9 mouse cellular contexts compared by ENCODE assay signal in the genomic region with DNA sequence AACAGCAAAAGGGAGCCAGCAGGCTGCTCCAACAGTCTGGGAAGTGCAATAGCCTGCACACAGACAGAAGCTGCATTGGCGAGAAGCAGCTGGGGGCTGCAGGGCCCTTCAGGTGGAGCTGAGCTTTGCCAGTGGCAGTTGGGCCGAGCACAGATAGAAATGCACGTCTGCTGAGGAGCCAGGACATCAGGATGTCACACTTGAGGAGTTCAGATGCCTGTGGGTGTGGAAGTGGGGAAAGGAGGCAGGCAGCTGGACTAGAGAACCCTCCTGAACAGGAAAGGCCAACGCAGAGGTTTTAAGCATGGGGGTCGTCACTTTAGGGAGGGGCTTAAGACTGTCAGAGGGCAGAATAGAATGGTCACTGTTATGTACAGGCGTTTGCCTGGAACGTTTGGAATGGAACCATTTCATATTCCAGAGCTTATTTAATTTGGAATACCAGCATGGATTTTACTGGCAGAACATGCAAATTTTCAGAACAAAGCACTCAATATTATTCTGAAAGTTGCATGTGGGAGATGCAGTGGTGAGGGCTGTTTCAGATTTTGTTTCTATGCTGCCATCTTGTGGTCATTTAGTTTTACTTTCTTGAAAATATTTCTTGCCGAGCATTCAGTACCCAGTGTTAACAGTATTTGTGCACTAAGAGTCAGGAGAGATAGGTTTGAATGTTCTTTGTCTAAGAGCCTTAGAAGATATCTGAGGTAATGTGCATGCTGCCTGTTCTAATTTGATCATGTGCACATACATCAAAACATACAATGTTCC. TPM values are rescaled to one million over a fixed set of nuclear protein-coding genes. Genes with fewer than 3 reads are reported as not detected.
DNase-seq lines count a peak whose midpoint lies in the region; ATAC-seq and TF ChIP-seq lines count a peak whose summit lies in the region.
"Had no signal": no experiment of that assay in that cellular context is flagged by ENCODE, and none has a peak within 500 bp of the region (broad histone marks: within the 10 kb centered on the region; RNA-seq: fewer than 3 reads in every experiment).

No protein-coding gene starts in this region.

- H3K4me3 ChIP-seq in lung, embryonic 14.5 days (ENCODE audit: low read depth, low read length): no peak overlapping the region
- H3K4me3 ChIP-seq in midbrain, embryonic 16.5 days (ENCODE audit: low read depth, low read length): no peak overlapping the region
- H3K4me3 ChIP-seq: erythroblast, embryonic 14.5 days had no signal

- intact Hi-C loops in heart, postnatal 10 days (cut with DNase I): loop anchor here (1.0 to 5.0 kb wide), 2 partner anchors 145 to 206 kb away; no protein-coding TSS in a partner anchor

- H3K36me3 ChIP-seq in lung, embryonic 14.5 days (ENCODE audit: insufficient read depth): peaks cover 32% of the 10 kb centered on the region; the same call in 1 of the 2 replicates
- H3K36me3 ChIP-seq in midbrain, embryonic 16.5 days (ENCODE audit: control insufficient read depth, insufficient read depth, low read length): peaks cover 10% of the 10 kb centered on the region

- 39% methylated on average over 8 of the region's 8 CpGs for WGBS in lung, embryonic 14.5 days
- 40% methylated on average over 8 of the region's 8 CpGs for WGBS in midbrain, embryonic 16.5 days

- peak; percentile 62 for TF ChIP-seq CTCF in lung, embryonic 14.5 days (IDR thresholded peaks at IDR 0.05; ENCODE audit: low read depth)

- no peaks in the 10 kb centered on the region for H3K4me1 ChIP-seq in lung, embryonic 14.5 days (ENCODE audit: insufficient read depth)
- H3K4me1 ChIP-seq in midbrain, embryonic 16.5 days (ENCODE audit: control insufficient read depth, insufficient read depth, low read length): peaks cover 5% of the 10 kb centered on the region

- H3K27me3 ChIP-seq in lung, embryonic 14.5 days (ENCODE audit: insufficient read depth, low read length): no peaks in the 10 kb centered on the region
- H3K27me3 ChIP-seq in midbrain, embryonic 16.5 days (ENCODE audit: control insufficient read depth, insufficient read depth, low read depth, low read length): no peaks in the 10 kb centered on the region

- peak; percentile 90 for DNase-seq in lung, embryonic 14.5 days
- no peak for DNase-seq in lung, postnatal 14 days
- peak; percentile 17 for DNase-seq in c-Kit-positive CD71-positive TER-119-positive erythroid progenitor cells, embryonic 14.5 days (ENCODE audit: low spot score)
- DNase-seq in heart, postnatal 10 days: peak; percentile 18 to 26
- no peak for DNase-seq in spleen, postnatal 36 days (ENCODE audit: low spot score in 2 of 2)
- DNase-seq in cerebellum, postnatal 25 days: no peak

- peak; percentile 60; the same call in 1 of the 2 replicates for ATAC-seq in lung, embryonic 14.5 days (ENCODE audit: insufficient read depth)
- ATAC-seq in midbrain, embryonic 16.5 days: peak; percentile 61

- H3K9me3 ChIP-seq in lung, embryonic 14.5 days (ENCODE audit: low read depth, low read length): no peaks in the 10 kb centered on the region; the same call in 1 of the 2 replicates
- no peaks in the 10 kb centered on the region; the same call in 1 of the 2 replicates for H3K9me3 ChIP-seq in midbrain, embryonic 16.5 days (replicated peaks; ENCODE audit: control insufficient read depth, low read length, poor library complexity, severe bottlenecking)

- no peak overlapping the region for H3K27ac ChIP-seq in lung, embryonic 14.5 days (ENCODE audit: low read depth)
- peak overlapping the region; percentile 57 for H3K27ac ChIP-seq in midbrain, embryonic 16.5 days (ENCODE audit: low read length)

- no peak overlapping the region for H3K4me2 ChIP-seq in lung, embryonic 14.5 days
- H3K4me2 ChIP-seq in midbrain, embryonic 16.5 days (ENCODE audit: low read length): no peak overlapping the region

- no peak overlapping the region for H3K9ac ChIP-seq in lung, embryonic 14.5 days
- 0 out of 2 replicates have a peak overlapping the region, but pooled peaks have one; percentile 39 for H3K9ac ChIP-seq in midbrain, embryonic 16.5 days (ENCODE audit: low read depth, low read length)

RNA-seq across cellular contexts. Expression of gene Lrrc66, which starts 5.2 kb away (rescaled TPM):
- polyA plus RNA-seq in lung, embryonic 14.5 days (2014; fragmentation: Nextera tagmentation; extraction: Ambion mirVana): not detected in 2 replicates
- total RNA-seq in heart, postnatal 10 days (2021): not detected
- not detected in 2 replicates for polyA plus RNA-seq in midbrain, embryonic 16.5 days (2015; fragmentation: Nextera tagmentation; extraction: Ambion mirVana)
- polyA plus RNA-seq: erythroblast, embryonic 14.5 days had no signal

RNA-seq across cellular contexts. Expression of gene Sgcb, which starts 10.1 kb away (rescaled TPM):
- polyA plus RNA-seq in lung, embryonic 14.5 days (2014; fragmentation: Nextera tagmentation; extraction: Ambion mirVana): 25.8 and 27.7 TPM in 2 replicates
- 10 to 100 TPM; 75.1 TPM for total RNA-seq in heart, postnatal 10 days (2021)
- 40.0 and 47.5 TPM in 2 replicates for polyA plus RNA-seq in midbrain, embryonic 16.5 days (2015; fragmentation: Nextera tagmentation; extraction: Ambion mirVana)
- polyA plus RNA-seq: erythroblast, embryonic 14.5 days had no signal

RNA-seq across cellular contexts. Expression of gene Spata18, which starts 13.7 kb away (rescaled TPM):
- polyA plus RNA-seq in lung, embryonic 14.5 days (2014; fragmentation: Nextera tagmentation; extraction: Ambion mirVana): 0.69 and 0.86 TPM in 2 replicates
- total RNA-seq in heart, postnatal 10 days (2021): 1 to 10 TPM; 1.8 TPM
- polyA plus RNA-seq in midbrain, embryonic 16.5 days (2015; fragmentation: Nextera tagmentation; extraction: Ambion mirVana): 0.24 and 0.62 TPM in 2 replicates
- polyA plus RNA-seq: erythroblast, embryonic 14.5 days; small intestine, adult 2 months had no signal

Comparison
In these comparisons a context has a peak if more than half of its experiments do, and no peak if none do; other contexts are left out.
1. DNase-seq: peak in lung, embryonic 14.5 days (single experiment), c-Kit-positive CD71-positive TER-119-positive erythroid progenitor cells, embryonic 14.5 days (single experiment) and heart, postnatal 10 days (2 of 2); none in lung, postnatal 14 days (single experiment), spleen, postnatal 36 days (0 of 2) and cerebellum, postnatal 25 days (0 of 2).